Mouse (Mus musculus) embryo, embryonic 10.5 days (tissue): ENCODE measurements around the gene Rnf145.

Experiments
- DNase-seq: peaks from one replicate; pipeline ENCODE4 v3.0.0-alpha.2; 2015; ENCODE audit warnings: low spot score

Gene Rnf145

DNA sequence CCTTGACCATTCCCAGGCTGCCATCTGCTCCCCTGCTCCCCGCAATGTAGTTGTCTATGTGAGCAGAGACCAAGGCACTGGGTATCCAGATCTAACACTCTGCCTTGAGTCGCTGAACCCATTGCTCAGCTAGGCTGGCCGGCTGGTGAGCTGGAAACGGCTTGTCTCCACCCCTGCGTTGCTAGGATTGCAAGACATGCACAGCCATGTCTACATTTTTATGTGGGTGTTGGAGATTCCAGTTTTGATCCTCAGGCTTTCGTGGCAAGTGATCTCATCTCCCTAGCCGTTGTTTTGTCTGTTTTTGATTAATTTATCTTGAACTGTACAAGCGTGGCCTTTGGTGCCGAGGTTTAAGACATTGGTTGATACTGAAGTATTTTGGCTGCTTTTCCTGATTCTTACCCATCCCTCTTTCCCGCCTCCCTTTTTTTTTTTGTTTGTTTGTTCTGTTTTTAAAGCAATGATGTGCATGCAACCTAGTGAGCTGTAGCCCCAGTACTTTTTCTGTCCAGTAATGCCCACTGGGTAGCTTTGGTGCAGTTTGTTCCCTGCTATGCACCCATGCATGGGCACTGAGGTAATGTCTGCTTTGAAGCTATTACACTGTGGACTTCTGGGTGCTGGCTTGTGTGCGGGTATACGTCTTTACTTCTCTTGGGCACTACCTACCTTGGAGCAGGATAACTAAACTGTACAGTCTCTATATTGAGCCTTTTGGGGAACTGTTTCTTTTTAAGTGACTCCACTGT lies 16.4 kb downstream of the Rnf145 start:
- no peak for DNase-seq

DNA sequence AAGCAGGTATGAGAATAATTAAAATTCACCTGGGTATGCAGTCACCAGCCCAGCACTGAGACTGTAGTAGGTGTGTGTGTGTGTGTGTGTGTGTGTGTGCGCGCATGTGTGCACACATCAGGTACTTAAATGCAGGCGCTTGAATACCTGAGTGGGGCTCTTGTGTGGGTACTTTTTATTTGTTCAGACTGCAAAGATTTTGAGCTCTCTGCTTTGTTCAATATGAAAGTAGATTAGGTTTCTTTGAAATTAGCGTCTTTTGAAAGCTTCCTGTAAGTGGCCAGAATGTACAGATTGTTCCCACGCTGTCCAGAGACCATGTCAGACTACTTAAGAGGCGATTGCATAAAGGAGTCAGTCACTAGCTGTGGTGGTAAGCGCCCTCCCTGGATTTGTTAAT lies 18.6 kb downstream of the Rnf145 start:
- DNase-seq, result no peak

DNA sequence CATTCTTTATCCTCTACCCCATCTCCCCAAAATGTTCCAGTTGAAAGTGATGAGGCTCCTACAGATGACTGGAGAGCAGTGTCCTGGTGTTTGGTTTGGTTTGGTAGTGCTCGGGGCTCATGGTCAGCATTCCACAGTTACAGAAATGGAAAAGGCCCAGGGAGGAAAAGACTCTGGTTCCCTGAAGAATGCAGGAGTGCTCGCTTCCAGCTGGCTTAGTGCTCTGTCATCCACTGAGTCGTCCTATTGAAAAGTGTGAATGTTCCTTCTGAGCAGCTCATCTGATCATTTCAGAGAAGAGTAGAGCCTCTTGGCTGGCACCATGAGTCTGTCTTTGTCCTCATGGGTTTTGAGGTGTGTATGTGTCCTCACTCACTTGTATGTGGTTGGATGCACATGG lies 19.3 kb downstream of the Rnf145 start:
- no peak for DNase-seq

DNA sequence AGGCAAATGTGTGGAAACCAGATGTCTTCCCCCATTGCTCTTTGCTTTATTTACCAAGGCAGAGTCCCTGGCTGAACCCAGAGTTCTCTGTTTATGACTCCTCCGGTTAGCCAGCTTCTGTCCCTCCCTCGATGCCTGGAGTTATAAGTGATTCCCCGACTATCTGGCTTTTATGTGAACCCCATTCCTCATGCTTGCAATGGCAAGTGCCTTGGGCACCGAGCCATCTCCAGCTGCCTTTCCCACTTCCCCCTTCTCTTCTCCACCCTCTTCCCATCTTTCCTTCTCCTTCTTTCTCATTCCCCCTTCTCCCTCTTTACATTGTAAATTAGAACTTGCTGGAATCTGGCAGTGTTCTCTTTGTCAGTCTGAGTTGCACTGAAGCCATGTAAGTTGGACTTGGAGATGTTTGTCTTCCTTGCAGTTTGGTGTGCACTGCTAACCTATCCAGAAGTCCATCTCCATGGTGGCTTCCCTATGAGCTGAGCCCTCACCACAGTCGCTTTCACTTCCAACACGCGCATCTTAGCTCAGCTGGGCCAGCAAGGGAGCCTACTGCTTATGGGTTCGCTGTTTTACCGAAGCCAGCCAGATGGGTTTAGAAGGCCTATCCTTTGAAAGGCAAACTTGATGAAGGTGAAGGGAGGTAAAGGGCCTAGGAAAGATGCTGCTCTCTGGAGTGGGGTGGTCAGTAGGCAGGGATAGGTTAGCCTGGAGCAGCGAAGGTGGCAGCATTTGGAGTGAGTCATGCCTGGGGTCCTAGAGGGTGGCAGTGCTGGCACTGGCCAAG lies 19.9 kb downstream of the Rnf145 start:
- no peak for DNase-seq

DNA sequence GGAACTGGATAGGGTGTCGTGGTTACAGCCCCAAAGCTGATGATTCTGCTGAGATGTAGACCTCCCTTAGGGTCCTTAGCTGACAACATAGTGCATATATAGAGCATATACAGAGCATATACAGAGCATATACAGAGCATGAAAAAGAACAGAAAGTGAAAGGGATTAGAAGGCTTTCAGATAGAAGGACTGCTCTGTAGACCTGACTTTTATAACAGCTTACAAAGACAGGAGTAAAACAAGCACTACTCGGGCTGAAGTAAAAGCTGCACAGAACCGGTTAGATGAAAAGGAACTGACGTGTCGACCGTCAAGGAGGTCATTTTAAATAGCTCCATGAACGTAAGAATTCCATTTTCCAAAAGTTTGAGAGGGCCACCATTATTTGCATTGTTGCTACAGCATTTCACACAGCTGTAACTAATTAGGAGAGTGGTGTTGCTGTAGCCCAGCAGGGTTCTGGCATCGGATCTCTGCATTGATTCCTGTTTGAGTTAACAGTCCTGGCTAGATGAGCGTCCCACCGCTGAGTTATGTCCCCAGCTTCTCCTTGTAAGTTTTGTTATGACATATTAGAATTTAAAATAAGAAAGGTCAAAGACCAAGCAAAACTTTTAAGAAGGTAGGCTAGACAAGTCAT lies 20.6 kb downstream of the Rnf145 start:
- DNase-seq, result peak; percentile 39

DNA sequence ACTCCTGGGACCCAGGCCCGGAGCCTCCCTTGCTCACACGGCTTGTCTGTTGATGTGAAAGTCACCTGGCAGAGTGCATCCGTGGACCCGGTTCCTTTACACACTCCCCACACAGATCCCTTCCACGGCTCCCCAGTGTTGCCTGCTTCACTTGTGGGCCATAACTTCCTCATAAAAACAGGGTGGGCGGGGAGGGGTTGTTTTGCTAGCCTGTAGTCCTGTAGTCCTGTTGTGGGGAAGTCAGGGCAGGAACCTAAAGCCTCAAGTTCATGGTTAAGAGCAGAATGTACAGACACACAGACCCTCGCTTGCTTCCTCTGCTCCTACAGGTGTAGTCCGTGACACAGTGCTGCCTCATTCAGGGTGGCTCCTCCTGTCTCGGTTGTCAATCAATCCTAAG lies 21.5 kb downstream of the Rnf145 start:
- no peak for DNase-seq

DNA sequence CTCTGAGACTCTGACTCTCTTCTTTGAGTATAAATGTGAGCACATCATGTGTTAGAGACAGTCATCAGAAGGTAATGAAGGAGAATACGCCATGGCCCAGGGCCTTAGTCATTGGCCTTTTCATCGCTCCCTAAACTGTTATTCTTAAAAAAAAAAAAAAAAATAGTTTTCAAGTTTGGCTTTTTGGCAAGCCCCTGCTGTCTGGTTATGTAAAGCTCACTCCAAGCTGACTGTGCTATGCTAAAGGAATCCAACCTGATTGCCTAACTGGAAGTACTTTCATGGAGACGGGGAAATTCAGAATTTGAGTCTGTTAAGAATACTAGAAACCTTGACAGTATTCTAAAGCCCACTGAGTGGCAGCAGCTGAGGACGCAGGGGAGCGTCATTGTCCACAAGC lies 22.5 kb downstream of the Rnf145 start:
- no peak for DNase-seq

DNA sequence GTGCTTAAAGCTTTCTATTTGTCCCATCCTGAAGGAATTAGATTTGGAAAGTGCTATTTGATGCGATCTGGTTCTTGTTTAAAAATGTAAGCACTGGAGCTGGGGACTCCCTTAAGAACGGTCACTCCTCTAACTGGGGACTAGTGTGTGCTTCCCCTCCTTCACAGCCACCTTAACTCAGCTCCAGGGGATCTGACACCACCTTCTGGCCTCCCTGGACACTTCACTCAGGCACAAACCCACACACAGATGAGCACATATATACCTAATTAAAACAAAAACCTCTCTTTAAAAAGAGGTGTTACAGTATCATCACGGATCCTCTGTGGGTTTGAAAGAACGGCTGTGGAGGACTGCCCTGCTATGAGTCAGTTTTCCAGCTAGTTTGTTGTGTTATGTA lies 23.0 kb downstream of the Rnf145 start:
- DNase-seq, result no peak

DNA sequence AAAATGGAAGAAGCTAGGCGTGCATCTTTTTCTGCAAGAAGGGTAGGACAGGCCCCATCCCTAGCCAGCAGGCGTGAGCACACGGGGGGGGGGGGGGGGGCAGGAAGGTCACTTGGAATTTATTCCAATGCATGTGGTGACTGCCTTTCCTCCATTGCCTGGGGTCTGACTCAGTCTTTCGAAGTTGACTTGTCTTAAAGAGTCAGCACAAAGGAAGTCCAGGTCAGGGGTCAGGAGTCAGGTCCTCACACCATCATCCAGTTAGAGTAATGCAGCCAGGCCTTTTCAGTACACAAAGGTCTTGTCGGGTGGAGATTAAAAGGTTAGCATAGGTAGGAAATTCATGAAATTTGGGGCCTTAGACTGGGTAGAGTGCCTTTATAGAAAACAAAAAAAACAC lies 24.8 kb downstream of the Rnf145 start:
- peak; percentile 29 for DNase-seq

DNA sequence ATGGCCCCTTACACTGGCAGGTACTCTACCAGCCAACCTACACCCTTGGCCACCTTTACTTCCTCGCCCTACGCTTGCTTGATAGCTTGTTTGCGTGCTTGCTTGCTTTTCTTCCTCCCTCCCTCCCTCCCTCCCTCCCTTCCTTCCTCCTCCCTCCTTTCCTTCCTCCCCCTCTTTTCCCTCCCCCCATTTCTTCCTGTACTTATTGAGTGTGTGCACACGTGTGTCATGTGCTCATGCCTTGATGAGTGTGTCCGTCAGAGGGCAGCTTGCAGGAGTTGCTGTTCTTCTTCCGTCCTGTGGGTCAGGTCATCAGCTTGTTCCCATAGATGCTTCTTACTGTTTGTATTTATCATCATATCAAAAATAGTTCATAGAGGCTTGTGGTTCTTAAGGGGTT lies 25.2 kb downstream of the Rnf145 start:
- no peak for DNase-seq

DNA sequence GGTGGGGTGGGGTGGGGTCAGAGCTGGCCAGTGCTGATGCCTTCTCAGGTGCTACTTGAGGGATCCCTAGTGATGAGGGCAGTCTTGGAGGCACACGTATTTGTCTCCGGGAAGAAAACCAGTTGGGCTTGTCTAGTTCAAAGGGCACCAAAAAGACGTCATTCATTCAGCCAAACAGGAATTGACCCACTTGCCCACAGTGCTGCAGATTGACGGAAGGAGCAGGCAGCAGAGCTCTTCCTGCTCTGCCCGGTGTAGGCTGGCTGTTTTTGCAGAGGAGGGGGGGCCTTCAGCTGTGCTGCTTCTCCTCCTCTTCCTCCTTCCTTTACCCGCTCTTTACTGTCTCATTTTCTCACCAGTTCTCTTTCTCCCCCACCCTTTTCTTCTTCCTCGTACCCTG lies 26.4 kb downstream of the Rnf145 start:
- DNase-seq, result no peak

DNA sequence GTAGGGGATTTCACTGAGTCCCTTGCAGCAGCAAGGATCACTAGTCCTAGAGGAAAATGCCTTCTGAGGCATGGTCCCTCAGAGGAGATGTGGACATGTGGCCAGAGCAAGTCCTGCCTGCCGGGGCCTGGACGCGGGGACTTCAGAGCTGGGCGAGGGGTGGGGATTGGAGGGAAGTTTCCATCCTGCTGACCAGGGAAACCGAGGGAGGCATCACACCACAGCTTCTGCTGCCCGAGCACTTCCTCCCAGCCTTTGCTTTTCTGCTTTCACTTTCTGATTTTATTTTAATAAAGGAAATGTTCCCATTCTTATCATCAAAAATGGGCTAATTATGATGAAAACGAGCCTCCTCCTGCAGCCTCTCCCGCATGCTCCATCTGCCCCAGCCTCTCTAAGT lies 27.5 kb downstream of the Rnf145 start:
- no peak for DNase-seq

DNA sequence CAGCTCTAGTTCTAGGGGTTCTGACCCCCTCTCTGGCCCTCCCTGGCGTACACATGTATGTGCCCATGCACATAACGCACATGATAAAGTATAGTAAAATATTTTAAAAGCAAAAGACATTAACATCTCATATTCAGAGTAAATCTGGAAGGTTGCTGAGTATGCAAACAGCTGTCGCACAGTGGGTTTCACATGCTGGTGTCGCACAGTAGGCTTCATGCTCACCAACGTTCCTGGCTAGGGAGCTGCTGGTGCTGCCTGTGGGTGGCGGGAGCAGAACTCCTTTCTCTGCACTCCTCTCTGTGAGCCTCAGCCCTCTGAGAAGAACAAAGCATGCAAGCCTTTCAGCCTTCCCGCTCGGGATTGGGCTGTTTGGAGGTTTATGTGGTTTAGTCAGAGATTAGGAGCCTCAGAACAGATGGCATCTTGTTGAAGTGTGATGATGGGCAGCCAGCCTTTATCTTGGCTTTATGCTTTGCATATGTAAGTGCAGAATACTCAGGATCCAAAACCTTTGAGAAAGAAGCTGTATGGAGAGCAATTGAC lies 29.0 kb downstream of the Rnf145 start:
- no peak for DNase-seq

DNA sequence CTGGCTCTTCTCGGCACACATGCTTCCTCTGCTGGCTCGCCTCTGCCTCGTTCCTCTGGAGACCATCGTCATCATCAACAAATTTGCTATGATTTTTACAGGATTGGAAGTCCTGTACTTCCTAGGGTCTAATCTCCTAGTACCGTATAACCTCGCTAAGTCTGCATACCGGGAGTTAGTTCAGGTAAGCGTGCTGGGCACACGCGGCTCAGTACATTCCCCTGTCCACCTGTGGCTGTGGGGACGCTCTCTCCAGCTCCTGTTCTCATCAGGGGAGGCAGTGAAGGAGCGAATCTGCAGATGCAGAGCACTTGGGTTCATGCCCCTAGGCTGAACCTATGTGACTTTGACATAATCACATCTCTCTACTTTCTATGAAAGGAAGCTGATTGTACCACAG lies 30.1 kb downstream of the Rnf145 start:
- DNase-seq, result no peak

DNA sequence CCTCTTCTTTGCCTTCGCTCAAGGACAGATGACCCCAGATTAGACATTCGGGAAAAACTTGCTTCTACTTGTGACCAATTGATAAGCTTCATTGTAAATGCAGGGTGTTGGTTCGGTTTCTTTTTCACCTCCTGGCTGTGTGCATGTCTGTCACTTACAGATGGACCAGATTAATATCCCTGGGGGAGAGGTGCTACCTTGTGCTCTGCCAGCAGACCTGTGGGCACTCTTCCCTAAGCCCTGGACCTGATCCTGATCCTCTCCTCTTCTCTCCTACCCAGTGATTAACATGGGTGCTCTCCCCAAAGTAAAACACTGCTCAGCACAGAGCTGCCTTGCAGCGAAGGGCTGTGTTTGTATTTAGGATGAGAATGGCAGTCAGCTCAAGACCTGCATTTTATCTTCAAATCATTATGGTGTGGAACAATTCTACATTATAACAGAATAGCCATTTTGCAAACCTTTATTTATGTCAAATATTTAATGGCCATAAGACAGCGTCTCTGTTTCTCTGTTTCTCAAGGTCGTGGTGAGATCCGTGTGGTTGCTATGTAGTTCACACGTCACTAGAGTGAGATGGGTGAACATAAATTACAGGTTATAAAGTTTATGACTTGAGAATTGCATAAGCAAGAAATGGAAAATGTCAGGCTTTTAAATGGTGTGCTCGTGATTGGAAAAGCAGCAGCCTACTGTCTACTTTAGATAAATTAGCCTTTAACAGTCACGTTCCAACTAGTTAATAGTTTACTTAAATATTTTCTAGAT lies 30.9 kb downstream of the Rnf145 start:
- no peak for DNase-seq

DNA sequence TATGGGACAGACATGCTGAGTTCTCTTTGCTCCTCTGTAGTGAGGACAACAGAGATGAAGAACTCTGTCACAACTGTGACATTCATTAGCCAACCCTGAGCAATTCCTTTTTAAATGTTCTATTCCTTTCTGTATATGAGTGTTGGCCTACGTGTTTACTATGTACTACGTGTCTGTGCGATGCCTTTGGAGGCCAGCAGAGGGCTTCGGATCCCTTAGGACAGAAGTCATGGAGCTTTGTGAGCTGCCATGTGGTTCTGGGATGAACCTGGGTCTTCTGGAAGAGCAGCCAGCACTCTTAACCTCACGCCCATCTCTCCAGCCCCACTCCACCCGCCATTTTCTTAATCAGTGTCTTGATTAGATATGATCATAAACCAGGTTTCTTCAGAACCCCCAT lies 32.2 kb downstream of the Rnf145 start:
- DNase-seq, result peak; percentile 40

DNA sequence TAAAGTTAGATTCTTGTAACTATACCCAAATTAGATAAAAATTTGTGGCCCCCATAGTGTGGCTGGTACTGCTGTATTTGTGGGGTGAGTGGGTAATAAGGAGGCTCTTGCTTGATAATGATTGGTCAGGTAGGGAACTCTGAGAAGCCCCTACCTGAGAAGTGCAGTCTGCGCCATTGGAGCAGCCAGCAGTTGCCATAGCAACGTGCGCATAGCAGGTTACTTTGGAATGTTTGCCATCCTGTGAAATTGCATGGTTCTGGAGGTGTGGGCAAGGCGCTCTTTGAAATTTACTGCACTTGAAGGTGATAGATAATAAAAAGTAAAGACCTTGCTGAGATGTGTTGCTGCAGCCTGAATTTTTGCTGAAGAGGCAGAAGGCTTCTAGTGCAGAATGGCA lies 35.6 kb downstream of the Rnf145 start:
- no peak for DNase-seq

DNA sequence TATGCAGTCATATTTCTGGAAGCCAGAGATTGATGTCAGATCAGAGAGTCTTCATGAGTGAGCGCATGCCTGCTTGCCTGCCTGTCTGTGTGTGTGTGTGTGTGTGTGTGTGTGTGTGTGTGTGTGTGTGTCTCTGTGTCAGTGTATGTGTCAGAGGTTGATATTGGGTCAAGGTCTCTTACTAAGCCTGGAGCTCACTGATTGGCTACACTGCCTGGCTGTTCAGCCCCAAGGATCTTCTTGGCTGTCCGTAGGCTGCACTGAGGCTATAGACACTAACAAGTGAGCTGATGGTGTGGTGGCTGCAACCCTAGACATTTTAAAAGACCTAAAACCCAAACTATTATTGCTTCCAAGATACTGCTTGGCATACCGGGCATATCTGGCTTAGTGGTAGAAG lies 39.8 kb downstream of the Rnf145 start:
- DNase-seq, result no peak

DNA sequence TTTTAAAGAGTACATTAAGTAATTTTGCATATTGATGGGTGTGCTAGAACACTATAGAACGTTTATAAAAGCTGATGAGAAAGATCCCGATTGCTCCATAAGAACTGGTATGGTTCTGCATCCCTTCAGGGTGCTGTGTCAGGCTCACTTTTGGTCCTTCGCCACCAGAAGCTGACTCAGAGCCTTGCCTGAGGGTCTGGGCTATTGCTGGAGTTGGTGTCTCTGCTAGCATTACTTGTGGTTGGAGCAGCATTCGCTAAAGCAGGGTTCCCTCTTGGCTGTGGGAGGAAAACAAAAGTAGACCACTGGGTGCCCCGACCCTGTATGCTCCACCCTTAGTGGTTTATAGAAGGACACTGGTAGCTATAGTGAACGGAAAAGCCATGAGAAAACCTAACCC lies 40.7 kb downstream of the Rnf145 start:
- DNase-seq, result no peak

DNA sequence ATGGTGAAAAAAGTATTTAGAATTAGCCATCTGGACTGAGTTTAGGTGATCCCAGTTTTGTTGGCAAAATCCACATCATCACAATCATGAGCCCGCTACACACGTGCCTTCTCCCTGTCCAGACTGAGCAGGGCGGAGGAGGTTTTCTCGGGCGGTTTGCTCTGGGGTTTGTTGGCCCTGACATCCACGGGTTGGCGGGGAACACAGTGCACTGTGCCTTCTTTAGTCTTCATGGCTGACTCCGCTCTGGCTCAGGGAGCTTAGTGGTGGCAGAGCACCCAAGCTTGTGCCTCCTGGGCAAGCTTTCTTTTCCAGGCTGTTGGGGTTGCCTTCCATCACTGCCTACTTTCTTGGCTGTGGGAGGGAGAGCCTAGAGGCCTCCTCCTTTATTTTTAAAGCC lies 41.6 kb downstream of the Rnf145 start:
- DNase-seq, result no peak

DNA sequence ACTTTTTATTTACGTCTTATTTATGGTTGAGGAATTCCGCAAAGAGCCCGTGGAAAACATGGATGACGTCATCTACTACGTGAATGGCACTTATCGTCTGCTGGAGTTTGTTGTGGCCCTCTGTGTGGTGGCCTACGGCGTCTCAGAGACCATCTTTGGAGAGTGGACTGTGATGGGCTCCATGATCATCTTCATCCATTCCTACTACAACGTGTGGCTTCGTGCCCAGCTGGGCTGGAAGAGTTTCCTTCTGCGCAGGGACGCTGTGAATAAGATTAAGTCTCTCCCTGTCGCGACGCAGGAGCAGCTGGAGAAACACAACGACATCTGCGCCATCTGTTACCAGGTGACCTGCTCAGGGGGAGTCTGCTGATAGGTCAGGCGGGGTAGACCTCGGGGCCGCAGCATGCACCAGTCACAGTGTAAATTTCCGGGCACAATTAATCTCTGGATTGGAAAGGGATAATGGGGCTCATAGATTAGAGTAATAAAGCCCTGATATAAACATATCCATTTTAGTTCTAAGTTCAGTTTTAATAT lies 42.8 kb downstream of the Rnf145 start:
- DNase-seq, result no peak
